Mouse (Mus musculus): Measurements from ENCODE around the gene Adamts18. TPM values are rescaled to one million over a fixed set of nuclear protein-coding genes. Genes with fewer than 3 reads are reported as not detected.

Adamts18 gene
- polyA plus RNA-seq, 2 experiments: 2.7 to 3.1 TPM

DNA sequence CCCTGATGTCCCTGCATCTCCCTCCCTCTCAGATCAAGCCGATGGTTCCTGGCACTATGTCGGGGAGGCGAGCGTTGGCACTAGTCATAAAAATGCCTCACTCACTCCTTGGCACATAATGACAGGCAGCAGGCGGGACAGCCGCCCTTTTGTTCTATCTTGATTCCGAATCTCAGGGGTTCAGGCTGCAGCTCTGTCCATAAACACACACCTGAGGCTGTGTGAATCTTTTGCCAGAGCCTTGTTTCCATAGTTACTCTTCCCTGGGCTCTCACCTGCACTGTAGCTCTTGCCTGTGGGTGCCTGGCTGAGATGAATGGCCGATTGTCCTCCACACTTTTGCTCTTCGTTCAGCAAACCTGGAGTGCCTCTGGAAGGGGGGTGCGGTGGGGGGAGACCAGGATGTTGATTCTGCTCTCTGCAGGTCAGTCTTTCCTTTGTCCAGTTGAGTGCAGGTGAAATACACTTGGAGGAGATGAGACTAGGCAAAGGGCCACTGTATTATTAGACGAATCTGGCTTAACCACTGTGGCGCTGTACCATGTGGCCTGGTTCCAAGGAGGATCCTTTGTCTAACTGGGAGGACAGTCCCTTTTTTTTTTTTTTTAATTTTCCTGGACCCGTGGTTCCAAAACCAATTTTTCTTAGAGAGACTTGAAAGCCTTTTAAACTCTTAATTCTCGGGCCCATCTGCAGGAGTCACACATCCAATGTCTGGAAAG, 156.8 kb downstream of the Adamts18 start:
- H3K36me3 ChIP-seq (ENCODE audit: control insufficient read depth, insufficient read depth, low read length): no peaks in the 10 kb centered on the region
- no peak overlapping the region for H3K9ac ChIP-seq (ENCODE audit: low read depth, low read length, severe bottlenecking)
- no peak overlapping the region for H3K4me2 ChIP-seq (replicated peaks; ENCODE audit: low read depth, low read length, severe bottlenecking)
- no peak for DNase-seq (ENCODE audit: low spot score)
- 38% methylated on average over 14 of the region's 14 CpGs for WGBS
- ATAC-seq (ENCODE audit: low FRiP score, low read depth): no peak
- no peak for TF ChIP-seq POLR2A (IDR thresholded peaks at IDR 0.05; ENCODE audit: borderline replicate concordance, extremely low read depth, insufficient read depth, insufficient read length)
- H3K27me3 ChIP-seq (ENCODE audit: control insufficient read depth, insufficient read depth, low read length): no peaks in the 10 kb centered on the region
- H3K4me3 ChIP-seq (replicated peaks; ENCODE audit: low read length): no peak overlapping the region
- no peaks in the 10 kb centered on the region for H3K9me3 ChIP-seq (ENCODE audit: control insufficient read depth, low read length)
- no peak overlapping the region for H3K27ac ChIP-seq (replicated peaks; ENCODE audit: low read depth, low read length)
- peaks cover 12% of the 10 kb centered on the region for H3K4me1 ChIP-seq (ENCODE audit: control insufficient read depth, insufficient read depth, low read length)

DNA sequence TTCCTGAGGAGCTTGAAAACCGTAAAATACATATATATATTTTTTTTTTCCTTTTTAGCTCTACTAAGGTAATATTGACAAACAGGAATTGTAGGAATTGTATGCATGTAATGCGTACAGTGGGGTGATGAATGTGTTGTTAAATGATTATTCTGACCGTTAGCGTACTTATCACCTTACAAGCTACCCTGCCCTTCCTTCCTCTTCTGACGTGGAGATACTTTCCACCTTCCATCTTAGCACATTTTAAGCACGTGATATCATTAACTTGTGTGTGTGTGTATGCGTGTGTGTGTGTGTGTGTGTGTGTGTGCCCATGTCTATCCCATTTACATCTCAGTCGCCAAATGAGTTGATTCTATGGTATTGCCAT, 160.0 kb downstream of the Adamts18 start:
- 74% methylated on average over 8 of the region's 8 CpGs for WGBS

DNA sequence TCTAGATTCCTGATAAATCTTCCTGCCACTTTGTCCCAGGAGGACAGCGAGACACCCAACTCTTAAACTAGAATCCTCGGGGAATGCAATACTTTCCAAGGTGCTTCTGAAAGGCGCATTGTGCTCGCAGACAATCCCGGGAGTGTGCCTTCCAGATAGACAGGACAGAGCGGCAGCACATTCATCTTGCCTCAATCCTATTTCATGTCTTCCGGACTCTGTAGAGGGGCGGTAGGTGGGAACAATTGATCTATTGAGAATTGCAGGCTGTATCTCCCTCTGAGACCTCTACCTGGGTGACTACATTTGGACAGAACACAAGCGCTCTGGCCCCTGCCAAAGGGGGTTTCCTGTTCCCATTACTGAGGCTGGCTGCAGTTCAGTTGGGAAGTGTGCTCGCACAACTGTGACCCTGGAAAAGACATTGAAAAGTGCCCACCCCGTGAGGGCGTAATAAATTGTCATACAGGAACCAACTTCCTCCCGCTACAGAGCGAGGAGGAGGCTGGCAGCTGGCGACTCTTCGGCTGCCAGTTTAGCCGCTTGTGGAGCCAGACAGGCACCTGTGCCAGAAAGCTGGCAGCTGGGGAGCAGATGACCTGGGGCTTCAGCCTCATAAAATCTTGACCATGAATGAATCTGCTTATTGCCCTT, 160.5 kb downstream of the Adamts18 start:
- H3K4me3 ChIP-seq (replicated peaks; ENCODE audit: low read length): no peak overlapping the region
- H3K9me3 ChIP-seq (ENCODE audit: control insufficient read depth, low read length): 0 out of 2 replicates have a peak, but pooled peaks cover 4% of the 10 kb centered on the region
- no peak for DNase-seq (ENCODE audit: low spot score)
- H3K4me1 ChIP-seq (ENCODE audit: control insufficient read depth, insufficient read depth, low read length): peaks cover 12% of the 10 kb centered on the region
- TF ChIP-seq POLR2A (IDR thresholded peaks at IDR 0.05; ENCODE audit: borderline replicate concordance, extremely low read depth, insufficient read depth, insufficient read length): no peak
- no peak overlapping the region for H3K27ac ChIP-seq (replicated peaks; ENCODE audit: low read depth, low read length)
- no peak for ATAC-seq (ENCODE audit: low FRiP score, low read depth)
- WGBS: 53% methylated on average over 17 of the region's 17 CpGs
- H3K9ac ChIP-seq (ENCODE audit: low read depth, low read length, severe bottlenecking): no peak overlapping the region
- H3K36me3 ChIP-seq (ENCODE audit: control insufficient read depth, insufficient read depth, low read length): no peaks in the 10 kb centered on the region
- H3K27me3 ChIP-seq (ENCODE audit: control insufficient read depth, insufficient read depth, low read length): no peaks in the 10 kb centered on the region
- no peak overlapping the region for H3K4me2 ChIP-seq (replicated peaks; ENCODE audit: low read depth, low read length, severe bottlenecking)

More for the DNA sequence above, 160.0 kb downstream of the Adamts18 start:
- no peaks in the 10 kb centered on the region for H3K36me3 ChIP-seq (ENCODE audit: control insufficient read depth, insufficient read depth, low read length)
- H3K4me1 ChIP-seq (ENCODE audit: control insufficient read depth, insufficient read depth, low read length): peaks cover 12% of the 10 kb centered on the region
- DNase-seq (ENCODE audit: low spot score) (no peak), ATAC-seq (ENCODE audit: low FRiP score, low read depth) (no peak)
- H3K27ac ChIP-seq (replicated peaks; ENCODE audit: low read depth, low read length): no peak overlapping the region
- no peak for TF ChIP-seq POLR2A (IDR thresholded peaks at IDR 0.05; ENCODE audit: borderline replicate concordance, extremely low read depth, insufficient read depth, insufficient read length)
- H3K27me3 ChIP-seq (ENCODE audit: control insufficient read depth, insufficient read depth, low read length): no peaks in the 10 kb centered on the region
- no peak overlapping the region for H3K4me3 ChIP-seq (replicated peaks; ENCODE audit: low read length)
- no peak overlapping the region for H3K4me2 ChIP-seq (replicated peaks; ENCODE audit: low read depth, low read length, severe bottlenecking)
- 0 out of 2 replicates have a peak, but pooled peaks cover 4% of the 10 kb centered on the region for H3K9me3 ChIP-seq (ENCODE audit: control insufficient read depth, low read length)
- no peak overlapping the region for H3K9ac ChIP-seq (ENCODE audit: low read depth, low read length, severe bottlenecking)

DNA sequence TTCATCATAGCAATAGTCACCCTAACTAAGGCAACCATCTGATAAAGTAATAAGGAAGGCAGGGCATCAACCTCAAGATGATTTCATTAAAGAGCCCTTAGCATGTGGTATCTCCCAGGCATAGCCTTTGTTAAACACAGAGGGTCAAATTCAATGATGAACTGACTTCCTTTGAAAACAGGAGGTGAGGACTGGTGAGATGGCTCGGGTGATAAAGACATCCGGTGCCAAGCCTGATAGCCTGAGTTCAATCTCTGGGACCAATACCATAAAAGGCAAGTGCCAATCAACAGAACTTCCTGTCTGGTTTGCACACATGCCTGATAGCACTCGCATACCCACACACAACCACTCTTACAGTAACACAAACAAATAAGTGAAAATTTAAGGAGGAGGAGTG, 169.2 kb downstream of the Adamts18 start:
- DNase-seq (ENCODE audit: low spot score) (no peak), ATAC-seq (ENCODE audit: low FRiP score, low read depth) (no peak)
- 73% methylated on average over 3 of the region's 3 CpGs for WGBS
- Histone ChIP-seq H3K4me2 (replicated peaks; ENCODE audit: low read depth, low read length, severe bottlenecking) (no peak overlapping the region), H3K4me1 (ENCODE audit: control insufficient read depth, insufficient read depth, low read length) (no peaks in the 10 kb centered on the region), H3K9ac (ENCODE audit: low read depth, low read length, severe bottlenecking) (no peak overlapping the region), H3K27ac (replicated peaks; ENCODE audit: low read depth, low read length) (no peak overlapping the region), H3K4me3 (replicated peaks; ENCODE audit: low read length) (no peak overlapping the region), H3K9me3 (ENCODE audit: control insufficient read depth, low read length) (0 out of 2 replicates have a peak, but pooled peaks cover 3% of the 10 kb centered on the region), H3K27me3 (ENCODE audit: control insufficient read depth, insufficient read depth, low read length) (no peaks in the 10 kb centered on the region), H3K36me3 (ENCODE audit: control insufficient read depth, insufficient read depth, low read length) (no peaks in the 10 kb centered on the region)
- no peak for TF ChIP-seq POLR2A (IDR thresholded peaks at IDR 0.05; ENCODE audit: borderline replicate concordance, extremely low read depth, insufficient read depth, insufficient read length)

DNA sequence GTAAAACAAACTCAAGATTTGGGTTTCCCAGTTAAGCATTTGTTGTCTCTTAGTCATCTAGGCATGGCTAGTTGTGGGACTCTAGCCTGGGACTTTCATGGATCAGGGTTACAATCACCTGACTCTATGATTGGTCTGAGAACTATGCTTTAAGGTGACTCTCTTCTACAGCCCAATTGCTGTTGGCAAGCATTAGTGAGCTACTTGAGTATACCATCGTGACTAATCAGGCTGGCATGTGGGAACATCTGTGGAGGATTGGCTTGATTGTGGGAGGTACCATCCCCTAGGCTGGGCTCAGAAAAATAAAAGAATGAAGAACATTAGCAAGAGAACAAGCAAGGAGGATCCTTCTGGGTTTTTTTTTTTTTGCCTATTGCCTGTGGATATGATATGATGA, 171.7 kb downstream of the Adamts18 start:
- no peak for TF ChIP-seq POLR2A (IDR thresholded peaks at IDR 0.05; ENCODE audit: borderline replicate concordance, extremely low read depth, insufficient read depth, insufficient read length)
- no peak overlapping the region for H3K27ac ChIP-seq (replicated peaks; ENCODE audit: low read depth, low read length)
- peaks cover 6% of the 10 kb centered on the region; the same call in 1 of the 2 replicates for H3K4me1 ChIP-seq (ENCODE audit: control insufficient read depth, insufficient read depth, low read length)
- H3K4me3 ChIP-seq (replicated peaks; ENCODE audit: low read length): no peak overlapping the region
- H3K9me3 ChIP-seq (ENCODE audit: control insufficient read depth, low read length): no peaks in the 10 kb centered on the region
- DNase-seq (ENCODE audit: low spot score): no peak
- H3K4me2 ChIP-seq (replicated peaks; ENCODE audit: low read depth, low read length, severe bottlenecking): no peak overlapping the region
- no peak for ATAC-seq (ENCODE audit: low FRiP score, low read depth)
- H3K9ac ChIP-seq (ENCODE audit: low read depth, low read length, severe bottlenecking): no peak overlapping the region
- H3K36me3 ChIP-seq (ENCODE audit: control insufficient read depth, insufficient read depth, low read length): no peaks in the 10 kb centered on the region
- 86% methylated on average over 1 of the region's 1 CpGs for WGBS
- no peaks in the 10 kb centered on the region for H3K27me3 ChIP-seq (ENCODE audit: control insufficient read depth, insufficient read depth, low read length)
